Mouse (Mus musculus): ENCODE measurements around the gene Ano1.

DNA sequence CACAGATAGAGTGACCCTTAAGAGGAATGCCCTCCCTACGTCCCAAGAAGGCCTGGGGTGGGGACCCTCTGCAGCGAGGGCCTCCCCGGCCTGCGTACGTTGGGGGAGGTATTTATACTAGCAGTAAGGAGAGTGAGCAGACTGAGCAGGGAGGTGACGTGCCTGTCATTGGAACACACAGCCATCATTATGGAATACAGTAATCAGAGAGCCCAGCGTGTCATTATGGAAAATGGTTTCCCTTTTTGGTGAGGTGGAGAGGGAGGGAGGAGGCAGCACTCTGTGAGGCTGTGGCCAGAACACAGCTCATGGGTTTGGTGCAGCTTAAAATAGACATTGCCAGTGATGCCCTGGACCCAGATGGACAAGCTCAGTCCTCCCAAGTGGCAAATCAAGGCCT is 11.1 kb downstream of the Ano1 start:
- TF ChIP-seq CTCF (IDR thresholded peaks at IDR 0.05; ENCODE audit: low read depth): no peak
- no peak for TF ChIP-seq EP300 (IDR thresholded peaks at IDR 0.05; ENCODE audit: low read depth)

Data from liver, embryonic 14.5 days (tissue).